Mouse (Mus musculus) ES-E14 (cell line): Measurements from ENCODE around the gene Igsf10.

Experiments used
- CHD2 ChIP-seq: IDR thresholded peaks from 2 replicates; pipeline ENCODE4 v1.6.1; 2014; ENCODE audit warnings: mild to moderate bottlenecking, low read depth, low read length, inconsistent platforms
- HCFC1 ChIP-seq: IDR thresholded peaks from 2 replicates; pipeline ENCODE4 v1.6.1; 2012; ENCODE audit warnings: low read length, inconsistent platforms, borderline replicate concordance; ENCODE audit not compliant: insufficient read depth
- MAFK ChIP-seq: IDR thresholded peaks from 2 replicates; pipeline ENCODE4 v1.6.1; 2014; ENCODE audit warnings: mild to moderate bottlenecking, low read depth, low read length, inconsistent platforms; ENCODE audit not compliant: insufficient read depth
- ZC3H11A ChIP-seq: IDR thresholded peaks from 2 replicates; pipeline ENCODE4 v1.6.1; 2012; ENCODE audit warnings: low read depth, mild to moderate bottlenecking, inconsistent platforms, low read length, borderline replicate concordance
- ZNF384 ChIP-seq: IDR thresholded peaks from 2 replicates; pipeline ENCODE4 v1.6.1; 2012; ENCODE audit warnings: low read depth, low read length, inconsistent platforms

DNA sequence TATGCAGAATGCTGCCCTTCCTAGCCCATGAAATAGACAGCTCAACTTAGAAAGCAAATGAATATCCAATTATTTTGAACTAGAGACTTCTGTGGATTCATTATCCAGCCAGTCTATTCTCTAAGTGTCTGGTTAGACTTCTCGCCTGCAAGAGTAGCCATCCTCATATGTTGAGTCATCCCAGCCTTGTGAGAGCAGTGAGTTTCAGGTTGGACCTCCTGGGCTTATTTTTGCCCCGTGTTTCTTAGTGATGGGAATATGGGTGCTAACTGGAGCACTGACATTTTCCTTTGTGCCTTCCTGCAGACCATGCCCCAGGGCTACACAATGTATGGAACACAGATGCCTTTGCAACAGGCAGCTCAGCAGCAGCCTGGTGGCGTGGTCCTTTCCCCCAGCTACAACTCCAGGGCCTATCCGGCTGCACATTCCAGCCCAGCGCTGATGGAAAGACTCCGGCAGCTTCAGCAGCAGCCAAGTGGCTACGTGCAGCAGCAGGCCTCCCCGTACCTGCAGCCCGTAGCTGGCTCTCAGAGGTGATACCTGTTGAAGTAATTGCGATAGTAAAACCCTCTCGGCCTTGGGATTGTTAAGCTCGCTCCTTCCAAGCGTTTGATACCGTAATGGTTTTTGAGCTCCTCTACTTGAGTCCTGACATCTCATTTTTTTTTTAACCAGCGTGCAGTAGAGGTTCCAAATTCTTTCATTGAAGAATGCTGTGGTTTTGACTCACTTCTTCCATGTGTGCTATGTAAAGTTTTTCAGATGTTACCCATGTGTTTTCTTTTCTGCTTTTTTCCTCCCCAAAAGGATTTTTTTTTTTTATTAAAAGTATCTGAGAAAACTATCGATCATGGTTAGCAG, 48.3 kb downstream of the Igsf10 start:
- TF ChIP-seq HCFC1 = no peak
- no peak for TF ChIP-seq MAFK
- TF ChIP-seq ZNF384 = no peak
- TF ChIP-seq CHD2 = no peak
- no peak for TF ChIP-seq ZC3H11A
